Mouse (Mus musculus) olfactory bulb, adult 2 months (tissue): ENCODE results near the gene Gm10282.

ENCODE experiments used
- CTCF ChIP-seq: fragments of 200-500 bp; IDR thresholded peaks from 2 replicates; pipeline ENCODE4 v1.5.1; 2012; ENCODE audit warnings: low read depth, mild to moderate bottlenecking, low read length, moderate library complexity; ENCODE audit not compliant: insufficient read depth
- POLR2A ChIP-seq: fragments of 200-500 bp; IDR thresholded peaks from 2 replicates; pipeline ENCODE4 v1.6.1; 2012; ENCODE audit warnings: mild to moderate bottlenecking, low read depth, low read length, moderate library complexity; ENCODE audit not compliant: insufficient read depth

GRCm38 (mm10) chr8:72270606-72271005 is 34.5 kb downstream of the Gm10282 start:
- TF ChIP-seq CTCF (no peak), POLR2A (no peak)
